In genomic region chr3:55044601-55045370, GRCm38 (mm10) we compare ENCODE assay signal across 11 mouse cellular contexts. TPM values are rescaled to one million over a fixed set of nuclear protein-coding genes. Genes with fewer than 3 reads are reported as not detected.
DNase-seq lines count a peak whose midpoint lies in the region; ATAC-seq and TF ChIP-seq lines count a peak whose summit lies in the region.
"Had no signal": no experiment of that assay in that cellular context is flagged by ENCODE, and none has a peak within 500 bp of the region (broad histone marks: within the 10 kb centered on the region; RNA-seq: fewer than 3 reads in every experiment).

No protein-coding gene starts in this region.

- no peak overlapping the region for H3K9ac ChIP-seq in forebrain, postnatal 0 days
- H3K9ac ChIP-seq in heart, embryonic 16.5 days (ENCODE audit: low read length), result no peak overlapping the region
- H3K9ac ChIP-seq in limb, embryonic 15.5 days, result no peak overlapping the region
- H3K9ac ChIP-seq: limb, embryonic 12.5 days had no signal

- whole genome bisulfite sequencing in forebrain, postnatal 0 days, result 46% methylated on average over 8 of the region's 8 CpGs
- 55% methylated on average over 8 of the region's 8 CpGs for WGBS in heart, embryonic 16.5 days
- 64% methylated on average over 8 of the region's 8 CpGs for WGBS in limb, embryonic 15.5 days
- 81% methylated on average over 8 of the region's 8 CpGs for WGBS in midbrain, embryonic 10.5 days

- H3K27ac ChIP-seq in forebrain, postnatal 0 days (ENCODE audit: low read depth, low read length), result peak overlapping the region; percentile 47; the same call in 1 of the 2 replicates
- H3K27ac ChIP-seq in heart, embryonic 16.5 days (ENCODE audit: low read length), result no peak overlapping the region
- peak overlapping the region; percentile 11; the same call in 1 of the 2 replicates for H3K27ac ChIP-seq in limb, embryonic 15.5 days
- H3K27ac ChIP-seq in midbrain, embryonic 10.5 days (replicated peaks), result no peak overlapping the region
- H3K27ac ChIP-seq: limb, embryonic 12.5 days had no signal

- H3K4me3 ChIP-seq in forebrain, postnatal 0 days (ENCODE audit: low read depth, low read length), result no peak overlapping the region
- no peak overlapping the region for H3K4me3 ChIP-seq in heart, embryonic 16.5 days (ENCODE audit: low read length)
- no peak overlapping the region for H3K4me3 ChIP-seq in limb, embryonic 15.5 days
- no peak overlapping the region for H3K4me3 ChIP-seq in midbrain, embryonic 10.5 days
- H3K4me3 ChIP-seq: limb, embryonic 12.5 days had no signal

- TF ChIP-seq CTCF in forebrain, postnatal 0 days (IDR thresholded peaks at IDR 0.05; ENCODE audit: low read depth), result no peak

- no peaks in the 10 kb centered on the region for H3K27me3 ChIP-seq in forebrain, postnatal 0 days (ENCODE audit: insufficient read depth, low read length)
- H3K27me3 ChIP-seq in heart, embryonic 16.5 days (ENCODE audit: control insufficient read depth, insufficient read depth, low read length), result no peaks in the 10 kb centered on the region
- H3K27me3 ChIP-seq in limb, embryonic 15.5 days, result no peaks in the 10 kb centered on the region
- no peaks in the 10 kb centered on the region for H3K27me3 ChIP-seq in midbrain, embryonic 10.5 days (ENCODE audit: low read depth, poor library complexity, severe bottlenecking)
- H3K27me3 ChIP-seq: limb, embryonic 12.5 days; Patski had no signal

- ATAC-seq in forebrain, postnatal 0 days, result peak; percentile 89
- ATAC-seq in heart, embryonic 16.5 days (replicated peaks; ENCODE audit: extremely low read depth, insufficient read depth, low FRiP score), result 0 out of 2 replicates have a peak, but pooled peaks have one; percentile 41
- ATAC-seq in limb, embryonic 15.5 days (ENCODE audit: insufficient number of reproducible peaks, low FRiP score, low TSS enrichment, low read depth), result peak; percentile 40; the same call in 1 of the 2 replicates
- ATAC-seq: Patski had no signal

- H3K36me3 ChIP-seq in forebrain, postnatal 0 days (ENCODE audit: insufficient read depth), result no peaks in the 10 kb centered on the region
- no peaks in the 10 kb centered on the region for H3K36me3 ChIP-seq in heart, embryonic 16.5 days (ENCODE audit: control insufficient read depth, insufficient read depth)
- H3K36me3 ChIP-seq in limb, embryonic 15.5 days, result no peaks in the 10 kb centered on the region
- H3K36me3 ChIP-seq in midbrain, embryonic 10.5 days, result no peaks in the 10 kb centered on the region
- H3K36me3 ChIP-seq: limb, embryonic 12.5 days had no signal

- DNase-seq in kidney, postnatal 14 days, result peak; percentile 18
- no peak for DNase-seq in kidney, adult 11 months
- peak; percentile 74 for DNase-seq in forebrain, postnatal 0 days
- no peak for DNase-seq in thymus, postnatal 4 days
- no peak for DNase-seq in midbrain, embryonic 10.5 days (ENCODE audit: low spot score)
- DNase-seq in ovary, postnatal 14 days (ENCODE audit: low spot score), result no peak
- DNase-seq: gastrocnemius, postnatal 36 days had no signal

- no peaks in the 10 kb centered on the region for H3K9me3 ChIP-seq in forebrain, postnatal 0 days (ENCODE audit: low read length)
- H3K9me3 ChIP-seq in heart, embryonic 16.5 days (replicated peaks; ENCODE audit: control insufficient read depth, low read length), result no peaks in the 10 kb centered on the region
- no peaks in the 10 kb centered on the region for H3K9me3 ChIP-seq in limb, embryonic 15.5 days
- H3K9me3 ChIP-seq in midbrain, embryonic 10.5 days (replicated peaks), result no peaks in the 10 kb centered on the region
- H3K9me3 ChIP-seq: limb, embryonic 12.5 days had no signal

- no peak overlapping the region for H3K4me2 ChIP-seq in forebrain, postnatal 0 days (ENCODE audit: low read depth)
- no peak overlapping the region for H3K4me2 ChIP-seq in heart, embryonic 16.5 days (ENCODE audit: low read depth, low read length)
- H3K4me2 ChIP-seq in limb, embryonic 15.5 days, result no peak overlapping the region
- H3K4me2 ChIP-seq: limb, embryonic 12.5 days had no signal

- no peaks in the 10 kb centered on the region for H3K4me1 ChIP-seq in forebrain, postnatal 0 days (ENCODE audit: insufficient read depth)
- H3K4me1 ChIP-seq in heart, embryonic 16.5 days (ENCODE audit: control insufficient read depth, insufficient read depth, low read length), result no peaks in the 10 kb centered on the region
- H3K4me1 ChIP-seq in limb, embryonic 15.5 days, result peaks cover 4% of the 10 kb centered on the region; the same call in 1 of the 2 replicates
- H3K4me1 ChIP-seq in midbrain, embryonic 10.5 days, result 0 out of 2 replicates have a peak, but pooled peaks cover 3% of the 10 kb centered on the region

RNA-seq across cellular contexts. Expression of gene Ccna1, which starts 10.5 kb away (rescaled TPM):
- total RNA-seq in forebrain, postnatal 0 days (2014; rRNA removed), result 2.2 and 3.1 TPM in 2 replicates
- polyA plus RNA-seq in forebrain, postnatal 0 days (2015; fragmentation: Nextera tagmentation; extraction: Ambion mirVana), result 4.3 and 5.6 TPM in 2 replicates
- 1.7 and 2.9 TPM in 2 replicates for polyA plus RNA-seq in heart, embryonic 16.5 days (2015; fragmentation: Nextera tagmentation; extraction: Ambion mirVana)
- polyA plus RNA-seq in limb, embryonic 15.5 days (2015; fragmentation: Nextera tagmentation; extraction: Ambion mirVana), result 1.4 and 1.5 TPM in 2 replicates
- polyA plus RNA-seq in midbrain, embryonic 10.5 days (2016; fragmentation: Nextera tagmentation; extraction: Ambion mirVana), result 1.7 and 3.1 TPM in 2 replicates
- total RNA-seq: gastrocnemius, postnatal 36 days had no signal

Comparison
In these comparisons a context has a peak if more than half of its experiments do, and no peak if none do; other contexts are left out.
1. DNase-seq: peak in kidney, postnatal 14 days (single experiment) and forebrain, postnatal 0 days (single experiment); none in kidney, adult 11 months (single experiment), thymus, postnatal 4 days (single experiment), midbrain, embryonic 10.5 days (single experiment) and ovary, postnatal 14 days (single experiment).
2. H3K27ac ChIP-seq: peak in forebrain, postnatal 0 days (single experiment) and limb, embryonic 15.5 days (single experiment); none in heart, embryonic 16.5 days (single experiment) and midbrain, embryonic 10.5 days (single experiment).
3. Peak in every context shown above with its lines, with median percentiles within 50 percentile points of each other: ATAC-seq.